Mouse (Mus musculus) lung, adult 18-20 months (tissue): ENCODE data around the gene Lhfp.

Experiments used
- DNase-seq, 2 experiments: peaks; one replicate each; pipeline ENCODE4 v3.0.0; 2022; ENCODE audit warnings: mixed read lengths in 2 of 2

Gene Lhfp

DNA sequence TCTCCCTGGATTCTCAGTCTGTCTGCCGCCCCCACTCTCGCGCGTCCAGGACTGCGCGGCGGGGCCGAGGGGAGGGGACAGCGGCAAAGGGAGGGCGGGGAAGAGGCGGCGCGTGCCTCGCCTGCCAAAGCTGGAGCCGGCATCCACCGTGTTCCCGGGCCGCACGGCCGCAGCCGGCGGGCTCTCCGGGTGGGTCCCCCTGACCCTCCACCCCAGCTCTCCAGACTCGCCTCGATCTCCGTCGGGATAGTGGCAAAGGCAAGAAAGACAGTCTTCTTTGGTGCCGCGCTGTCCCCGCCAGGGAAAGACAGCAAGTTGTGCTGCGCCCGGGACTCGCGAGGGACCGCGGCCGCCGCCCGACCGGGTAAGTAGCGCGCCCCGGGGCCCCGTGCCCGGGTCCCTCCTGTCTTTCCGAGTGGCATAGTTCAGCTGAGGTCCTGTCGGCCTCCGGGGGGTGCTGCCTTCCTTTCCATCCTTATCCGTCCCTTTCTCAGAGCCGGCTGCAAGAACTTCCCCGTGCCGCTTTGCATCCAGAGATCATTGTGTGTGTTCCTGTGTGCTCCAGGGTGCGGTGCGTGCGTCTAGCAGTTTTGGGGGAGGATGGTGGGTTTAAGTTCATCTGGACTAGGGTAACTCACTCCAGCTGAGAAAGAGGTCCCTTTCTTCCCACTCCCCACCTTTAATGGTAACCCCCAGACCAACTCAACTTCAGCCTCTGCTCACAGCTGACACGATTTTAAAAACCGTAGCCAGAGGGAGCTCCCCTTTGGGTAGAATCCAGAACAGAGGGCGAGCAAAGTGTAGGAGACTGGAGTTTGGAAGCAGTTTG lies at the start of gene Lhfp:
Gene Lhfp, plus strand, starts transcription at position 118 of the 829 bp plus-strand sequence.
- DNase-seq: peak; percentile 67 to 75

DNA sequence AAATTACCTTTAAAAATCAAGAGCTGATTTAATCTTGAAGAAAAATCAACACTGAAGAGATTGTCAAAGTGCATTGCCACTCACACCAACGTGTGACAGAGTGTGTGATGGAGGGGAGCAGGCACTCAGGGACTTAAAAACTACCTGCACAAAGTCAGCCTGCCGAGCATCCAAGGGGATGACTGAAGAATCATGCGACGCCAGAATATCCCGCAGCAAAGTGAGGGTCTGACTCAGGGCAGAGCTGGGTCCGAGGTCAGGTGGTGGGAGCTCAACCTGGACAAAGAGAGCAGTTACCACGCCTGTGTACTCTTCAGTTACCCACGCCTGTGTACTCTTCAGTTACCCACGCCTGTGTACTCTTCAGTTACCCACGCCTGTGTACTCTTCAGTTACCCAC lies 48.0 kb upstream of the Lhfp start:
- DNase-seq: no peak

DNA sequence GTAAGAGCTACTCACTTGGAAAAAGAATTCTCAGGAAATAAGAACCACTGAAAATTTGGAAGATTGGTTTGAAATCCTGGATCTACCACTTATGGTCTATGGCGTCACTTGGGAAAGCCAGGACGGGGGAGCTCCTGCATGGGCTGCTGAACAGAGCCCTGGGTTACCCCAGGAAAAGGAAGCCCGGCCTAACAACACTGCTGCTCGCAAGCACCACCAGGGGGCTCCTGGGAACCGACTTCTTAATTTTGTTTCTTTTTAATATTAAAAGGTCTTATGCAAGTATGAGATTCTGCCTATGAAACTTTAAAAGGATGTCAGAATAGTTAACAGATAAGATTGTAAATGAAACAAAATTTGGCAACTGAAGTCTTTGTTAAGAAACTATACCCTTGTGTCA lies 46.7 kb upstream of the Lhfp start:
- DNase-seq: no peak

- no peak for DNase-seq
Observed at GRCm38 (mm10) chr3:52996635-52997034, 44.7 kb upstream of the Lhfp start.

DNA sequence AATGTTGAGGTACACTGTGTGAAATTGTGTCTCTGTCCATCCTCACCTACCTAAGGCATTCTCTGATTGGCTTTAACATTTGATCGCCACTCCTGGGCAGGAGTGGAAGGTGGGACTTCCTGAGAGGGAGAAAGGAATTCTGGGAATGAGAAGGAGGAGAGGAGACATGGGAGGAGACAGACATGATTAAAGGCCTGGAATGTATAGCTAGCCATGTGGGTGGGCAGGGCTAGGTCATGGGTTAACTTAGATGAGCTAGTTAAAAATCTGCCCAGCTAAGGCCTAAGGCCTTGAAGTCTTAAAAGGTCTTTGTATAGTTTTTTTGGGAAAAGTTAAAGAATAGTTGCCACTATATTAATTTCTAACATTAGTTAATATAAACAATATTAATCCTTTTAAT lies 43.9 kb upstream of the Lhfp start:
- no peak for DNase-seq

DNA sequence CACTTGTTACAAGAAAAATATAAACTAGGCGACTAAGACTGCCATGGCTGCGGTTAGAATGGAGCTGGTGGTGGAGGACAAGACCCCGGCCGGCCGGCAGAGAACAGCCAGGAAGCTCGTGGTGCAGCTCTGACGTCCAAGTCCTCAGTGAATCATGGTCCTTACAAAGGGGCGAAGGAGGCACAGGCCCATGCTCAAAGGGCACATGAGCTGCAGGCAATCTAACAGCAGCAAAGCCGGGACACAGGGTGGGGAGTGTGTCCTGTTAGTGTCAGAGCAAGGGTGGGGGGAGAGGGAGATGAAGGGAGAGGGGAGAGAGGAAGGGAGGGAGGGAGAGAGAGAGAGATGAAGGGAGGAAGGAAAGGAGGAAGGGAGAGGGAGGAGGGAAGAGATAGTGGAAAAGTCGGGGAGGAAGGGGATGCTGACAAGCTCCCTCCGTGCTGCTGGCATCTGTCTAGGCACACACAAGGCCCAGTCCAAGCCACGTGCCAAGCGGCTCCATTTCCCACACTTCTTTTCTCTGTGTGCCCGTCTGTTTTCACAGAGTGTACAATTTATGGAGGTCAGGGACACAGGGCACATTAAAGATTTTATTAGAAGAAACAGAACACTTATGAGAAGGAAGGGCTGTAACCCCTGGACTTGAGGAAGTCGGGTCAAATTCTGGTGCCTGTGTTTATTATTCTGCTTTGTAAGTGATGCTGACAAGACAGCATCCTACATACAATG lies 42.1 kb upstream of the Lhfp start:
- DNase-seq: peak in 1 of 2 experiments; percentile 11

DNA sequence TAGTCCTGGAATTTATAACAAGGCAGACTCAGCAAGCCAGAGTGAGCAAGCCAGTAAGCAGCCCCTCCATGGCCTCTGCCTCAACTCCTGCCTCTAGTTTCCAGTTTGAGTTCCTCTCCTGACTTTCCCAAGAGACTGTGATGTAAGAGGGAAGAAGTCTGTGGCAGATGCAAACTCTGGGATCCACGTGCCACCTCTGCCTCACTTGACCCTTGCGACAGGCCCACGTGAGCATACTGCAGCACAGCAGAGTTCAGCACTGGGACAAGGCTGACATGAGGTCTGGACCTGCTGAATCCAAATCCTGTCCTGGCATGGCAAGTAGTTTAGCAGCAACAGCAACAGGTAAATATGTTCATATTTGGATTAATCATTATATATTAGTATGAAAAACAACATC lies 41.3 kb upstream of the Lhfp start:
- DNase-seq: peak in 1 of 2 experiments; percentile 7

GRCm38 (mm10) chr3:53002076-53002475 lies 39.3 kb upstream of the Lhfp start:
- no peak for DNase-seq

GRCm38 (mm10) chr3:53004406-53005114 lies 36.8 kb upstream of the Lhfp start:
- DNase-seq: peak in 1 of 2 experiments; percentile 27

GRCm38 (mm10) chr3:53007411-53007810 lies 33.9 kb upstream of the Lhfp start:
- no peak for DNase-seq

DNA sequence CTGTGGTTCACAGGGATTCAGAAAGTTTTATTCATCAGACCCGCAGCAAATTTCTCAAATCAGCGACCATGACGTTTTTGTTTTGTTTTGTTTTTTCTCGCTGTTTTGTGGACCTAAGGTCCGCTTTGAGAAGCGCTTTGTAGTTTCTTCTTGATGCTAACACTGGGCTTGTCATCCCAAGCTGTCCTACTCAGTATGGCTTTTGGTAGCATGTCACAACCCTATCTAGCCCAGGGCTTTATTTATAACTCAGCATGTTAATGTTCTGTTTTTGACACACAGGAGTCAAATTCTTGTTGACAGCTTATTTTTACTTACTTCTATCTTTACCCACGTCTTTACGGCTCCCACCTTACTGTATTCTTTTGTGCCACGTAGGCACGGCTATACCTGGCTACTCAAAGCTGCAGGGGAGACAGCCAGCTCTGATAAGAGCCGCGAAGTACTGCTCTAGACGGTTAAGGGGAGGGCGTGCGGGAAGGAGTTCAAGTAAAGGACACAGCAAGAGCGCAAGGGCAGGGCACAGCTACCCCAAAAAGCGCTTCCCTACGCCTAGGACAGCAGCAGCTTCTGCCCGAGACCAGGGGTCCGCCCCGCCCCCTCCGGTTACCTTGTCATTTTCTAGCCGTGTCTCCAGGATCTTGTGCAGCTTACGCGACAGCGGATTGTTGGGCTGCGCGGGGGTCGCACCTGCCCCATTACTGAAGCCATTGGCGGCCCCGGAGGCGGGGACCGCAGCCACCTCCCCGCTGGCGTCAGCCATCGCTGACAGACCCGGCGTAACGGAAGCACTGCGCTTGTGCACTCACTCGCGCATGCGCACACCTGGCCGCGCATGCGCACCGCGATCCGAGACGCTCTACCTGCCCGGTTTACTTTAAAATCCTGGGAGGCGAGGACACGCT lies 24.6 kb upstream of the Lhfp start, which contains the start of gene Cog6:
Gene Cog6, minus strand, starts transcription at position 802 of the 905 bp plus-strand sequence.
- DNase-seq: peak; percentile 77 to 85

- no peak for DNase-seq
Observed at GRCm38 (mm10) chr3:53027333-53027732, 14.0 kb upstream of the Lhfp start.

DNA sequence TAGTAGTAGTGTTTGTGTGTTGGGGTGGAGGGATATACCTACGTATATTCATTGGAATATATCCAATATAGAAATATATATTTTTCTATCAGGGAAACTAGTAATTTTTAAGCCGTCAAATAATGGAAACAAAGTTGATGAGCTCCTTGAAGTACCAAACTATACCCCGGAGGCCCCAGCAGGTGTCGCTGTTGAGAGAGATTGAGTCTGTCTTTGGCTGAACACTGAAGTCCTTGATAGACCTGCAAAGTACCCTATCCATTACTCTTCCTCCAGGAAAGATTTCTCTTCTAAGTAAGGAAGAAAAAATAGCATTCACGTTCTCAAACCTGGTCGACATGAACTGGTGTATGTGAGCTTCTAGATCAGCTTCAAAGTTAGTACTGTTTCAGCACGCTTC lies 12.3 kb upstream of the Lhfp start:
- DNase-seq: peak; percentile 62 to 66

DNA sequence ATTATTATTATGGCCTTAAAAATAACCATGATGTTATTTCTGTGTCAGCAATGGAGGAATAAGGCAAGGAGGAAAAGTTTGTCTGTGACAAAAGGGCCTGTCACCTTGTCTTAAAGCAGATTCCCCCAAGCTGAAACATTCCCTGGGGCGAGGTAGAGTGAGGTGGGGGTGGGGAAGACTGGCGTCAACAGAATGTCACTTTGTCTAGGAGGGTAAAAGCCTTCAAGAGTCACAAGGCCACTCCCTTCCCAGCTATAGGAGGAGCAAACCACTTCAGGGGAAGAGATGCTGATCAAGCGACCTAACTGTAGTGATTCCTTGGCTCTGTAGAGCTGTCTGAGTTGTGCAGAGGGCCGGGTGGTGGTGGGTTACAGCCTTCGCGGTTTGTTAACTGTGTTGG lies 9.7 kb upstream of the Lhfp start:
- no peak for DNase-seq

GRCm38 (mm10) chr3:53032432-53032831 lies 8.9 kb upstream of the Lhfp start:
- no peak for DNase-seq

DNA sequence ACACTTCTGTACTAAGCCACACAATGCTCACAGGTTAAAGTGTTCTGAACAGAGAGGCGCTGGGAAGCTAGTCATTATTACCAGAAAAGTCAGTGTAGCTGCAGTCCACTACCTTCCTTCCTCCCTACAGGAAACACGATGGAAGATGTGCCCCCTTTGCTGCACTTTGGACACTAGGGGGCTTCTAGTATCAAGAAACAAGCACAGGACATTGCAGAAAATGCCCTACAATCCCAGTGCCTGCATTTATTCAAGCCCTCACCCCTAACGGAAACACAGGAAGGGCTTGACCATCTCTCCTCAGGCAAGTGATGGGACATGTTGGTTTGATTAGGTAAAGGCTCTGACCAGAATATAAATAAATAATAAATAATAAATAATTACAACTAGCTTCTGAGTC lies 7.9 kb upstream of the Lhfp start:
- peak in 1 of 2 experiments; percentile 29 for DNase-seq

DNA sequence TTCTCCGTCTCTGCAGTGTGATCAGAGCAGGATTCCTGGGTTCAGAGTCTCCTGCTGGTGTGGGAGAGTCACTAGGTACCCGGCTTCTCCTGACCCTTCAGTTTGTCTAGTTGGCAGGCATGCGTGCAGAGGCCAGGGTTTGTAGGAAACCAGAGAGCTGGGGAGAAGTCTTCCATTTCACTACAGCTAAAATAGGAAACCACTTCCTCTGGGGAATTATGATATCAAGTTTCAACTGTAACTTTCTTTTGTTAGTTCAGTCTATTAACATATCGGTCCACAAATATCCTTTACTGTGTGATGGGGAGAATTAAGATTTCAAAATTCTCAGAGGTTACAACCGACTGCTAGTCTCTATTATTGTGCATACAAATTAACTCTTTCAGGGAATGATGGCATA lies 5.3 kb upstream of the Lhfp start:
- no peak for DNase-seq

DNA sequence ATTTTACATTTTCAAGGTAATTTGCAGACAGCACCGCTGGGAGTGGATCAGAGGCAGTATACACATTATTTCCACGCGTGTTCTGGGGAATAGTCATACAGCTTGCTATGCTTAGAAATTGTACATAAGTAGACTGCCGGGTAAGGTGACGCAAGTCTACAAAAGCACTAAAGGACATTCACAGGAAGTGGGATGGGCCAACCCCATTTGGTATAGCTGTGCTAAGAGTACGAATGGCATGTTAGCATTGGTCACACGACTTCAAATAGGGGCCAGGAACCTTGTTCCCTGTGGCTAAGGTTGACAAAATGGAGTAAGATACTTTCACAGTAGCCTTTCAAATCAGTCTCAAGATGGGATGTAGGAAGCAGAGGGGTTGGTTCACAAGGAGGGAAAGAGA lies 4.4 kb upstream of the Lhfp start:
- no peak for DNase-seq

GRCm38 (mm10) chr3:53038913-53039312 lies 2.4 kb upstream of the Lhfp start:
- DNase-seq: no peak

DNA sequence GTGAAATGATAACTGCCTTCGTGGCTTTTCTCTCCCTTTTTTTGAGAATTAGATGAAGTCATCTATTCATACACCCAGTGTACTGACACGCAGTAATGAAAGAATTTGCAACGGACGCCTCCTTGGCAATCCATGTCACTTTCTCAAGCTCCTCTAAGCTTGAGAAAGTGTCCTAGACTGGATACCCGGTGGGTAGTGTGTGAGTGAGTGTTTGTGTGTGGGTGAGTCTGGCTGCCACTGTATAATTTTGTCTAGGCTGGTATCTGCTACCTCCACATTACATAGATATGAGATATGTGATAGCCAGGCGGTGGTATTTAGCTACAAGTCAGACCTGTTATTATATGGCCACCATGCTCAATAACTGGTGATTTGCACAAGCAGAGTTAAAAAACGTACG lies 1.6 kb upstream of the Lhfp start:
- DNase-seq: no peak

GRCm38 (mm10) chr3:53040593-53041410 lies 526 bp upstream of the Lhfp start:
- DNase-seq: no peak

DNA sequence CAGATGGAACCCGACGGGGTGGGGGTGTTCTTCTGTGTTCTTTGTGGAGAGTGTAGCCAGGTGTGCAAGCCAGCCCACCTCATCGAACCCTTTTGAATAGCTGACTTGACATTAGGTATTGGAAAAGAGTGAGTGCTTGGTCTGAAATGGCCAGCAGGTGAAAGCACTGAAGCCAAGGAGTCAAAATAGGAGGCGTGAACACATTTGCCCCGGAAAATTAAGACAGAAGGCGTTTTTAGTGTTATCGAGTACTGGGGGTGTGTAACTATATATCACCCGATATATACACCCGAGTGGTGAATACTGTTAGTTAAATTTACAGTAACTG lies 876 bp downstream of the Lhfp start:
- peak in 1 of 2 experiments; percentile 43 for DNase-seq
